Mouse (Mus musculus): ENCODE measurements around the gene Lrrc71.

DNA sequence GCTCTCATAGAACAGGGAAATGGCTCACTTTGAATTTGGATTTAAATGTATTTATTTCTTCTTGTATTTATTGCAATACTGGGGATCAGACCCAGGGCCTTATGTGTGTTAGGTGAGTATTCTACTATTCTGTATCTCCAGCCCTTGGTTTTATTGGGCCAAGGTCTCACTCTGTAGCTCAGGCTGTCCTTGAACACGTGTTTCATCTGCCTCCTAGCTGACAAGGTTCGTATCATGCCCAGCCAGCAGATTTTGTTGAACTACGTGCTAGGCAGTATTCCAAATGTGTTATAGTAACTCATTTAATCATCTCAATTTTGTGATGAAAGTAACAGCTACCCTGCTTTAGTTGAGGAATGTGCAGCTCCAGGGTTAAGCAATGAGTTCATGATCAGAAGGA is 6.4 kb downstream of the Lrrc71 start:
- TF ChIP-seq EP300 (IDR thresholded peaks at IDR 0.05; ENCODE audit: low read depth) (no peak), CTCF (IDR thresholded peaks at IDR 0.05; ENCODE audit: low read depth) (no peak)
